Mouse (Mus musculus) heart, adult 8-10 months (tissue): ENCODE data around the gene Kif2c. TPM values are rescaled to one million over a fixed set of nuclear protein-coding genes. Genes with fewer than 3 reads are reported as not detected.
A peak's percentile ranks its signal among the peaks of the same experiment; 100 is the strongest.

Source experiments
- DNase-seq: peaks from one replicate; pipeline ENCODE4 v3.0.0; 2022; ENCODE audit warnings: low spot score
- microRNA-seq: library from miRNA; unstranded; fragments of <30 nt; microRNA quantifications from one replicate; pipeline ENCODE4 v1.2.0, GENCODE M21; 2022
- total RNA-seq, 4 experiments: library from RNA; stranded (reverse); gene quantifications; 2 replicates each; pipeline ENCODE4 v1.2.4; 2022

Gene Kif2c
- total RNA-seq, 4 experiments from 2014 or later: 0.32 to 0.53 TPM; not detected in 2

GRCm38 (mm10) chr4:117120445-117121414 is 61.7 kb downstream of the Kif2c start:
- DNase-seq: peak; percentile 97

- no peak for DNase-seq
Observed at GRCm38 (mm10) chr4:117120052-117120444, 62.4 kb downstream of the Kif2c start.

- DNase-seq: no peak
Observed at GRCm38 (mm10) chr4:117119636-117120035, 62.8 kb downstream of the Kif2c start.

GRCm38 (mm10) chr4:117117931-117118330 is 64.5 kb downstream of the Kif2c start:
- DNase-seq: no peak

- no peak for DNase-seq
Observed at GRCm38 (mm10) chr4:117115592-117115991, 66.8 kb downstream of the Kif2c start.

GRCm38 (mm10) chr4:117113237-117113636 is 69.2 kb downstream of the Kif2c start:
- DNase-seq: no peak

GRCm38 (mm10) chr4:117110985-117111384 is 71.5 kb downstream of the Kif2c start:
- no peak for DNase-seq

- no peak for DNase-seq
Observed at GRCm38 (mm10) chr4:117110249-117110648, 72.2 kb downstream of the Kif2c start.

Small RNAs within 50 kb of the gene (microRNA-seq; reads per million reads assigned to microRNA genes)
- not detected for gene Gm22398

Other genes with a start within 250 kb of the Kif2c start
- 100 to 1,000 TPM in 1 of 4 experiments, 10 to 100 TPM in 3; 85.5 to 108 (median 91.8) TPM for gene Urod, start 188.2 kb downstream of the Kif2c start, total RNA-seq
- 10 to 100 TPM; 16.7 to 20.6 (median 17.7) TPM for gene Hectd3, start 187.3 kb downstream of the Kif2c start, total RNA-seq
- 10 to 100 TPM; 13.5 to 18.2 (median 15.0) TPM for gene Eif2b3, start 163.2 kb downstream of the Kif2c start, total RNA-seq
- gene Ptch2, start 86.6 kb downstream of the Kif2c start, total RNA-seq: 1 to 10 TPM in 1 of 4 experiments, under 1 TPM in 3; 0.44 to 1.0 (median 0.58) TPM
- 1 to 10 TPM; 1.8 to 3.5 (median 2.4) TPM for gene Btbd19, start 56.9 kb downstream of the Kif2c start, total RNA-seq
- under 1 TPM in 1 of 4 experiments, not detected in 3; 0.40 TPM for gene Tctex1d4, start 55.8 kb downstream of the Kif2c start, total RNA-seq
- 1 to 10 TPM; 1.2 to 1.8 (median 1.6) TPM for gene Plk3, start 48.7 kb downstream of the Kif2c start, total RNA-seq
- 100 to 1,000 TPM; 504 to 617 (median 566) TPM for gene Rps8, start 26.4 kb downstream of the Kif2c start, total RNA-seq
- gene Tmem53, start 69.3 kb upstream of the Kif2c start, total RNA-seq: 10 to 100 TPM; 22.3 to 37.6 (median 30.1) TPM
- gene Armh1, start 69.5 kb upstream of the Kif2c start, total RNA-seq: under 1 TPM in 2 of 4 experiments, not detected in 2; 0.22 to 0.35 TPM